Mouse (Mus musculus): ENCODE measurements at regions not wholly inside any gene's neighbourhood (a gene's known extent, or its start where the extent isn't known, plus 50 kb on each side); places are given as distances from the start of the nearest gene placed in this dataset.

DNA sequence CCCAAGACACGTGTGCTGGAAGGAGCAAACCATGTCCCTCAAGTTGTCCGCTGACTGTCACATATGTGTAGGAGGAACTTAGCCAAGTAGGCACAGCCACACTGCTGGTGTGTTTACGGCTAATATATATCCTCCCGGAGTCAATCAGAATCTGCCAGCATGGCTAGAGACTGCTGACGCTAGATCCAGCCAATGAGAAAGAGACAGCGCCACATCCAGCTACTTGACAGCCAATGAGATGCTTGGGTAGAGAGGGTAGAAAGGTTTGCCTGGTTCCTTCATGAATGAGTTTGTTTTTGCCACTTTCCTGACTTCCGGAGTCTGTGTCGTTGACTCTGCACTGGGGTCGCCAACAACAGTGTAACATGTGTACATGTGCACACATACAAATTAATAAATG lies 387.0 kb downstream of the Adam3 start:
- TF ChIP-seq CTCF (conservative IDR thresholded peaks at IDR 0.05; ENCODE audit: insufficient read depth, insufficient read length, low read depth, low read length) (no peak), POLR2A (IDR thresholded peaks at IDR 0.05; ENCODE audit: low read depth, low read length) (no peak)
